Mouse (Mus musculus) lung, embryonic 15.5 days (tissue): ENCODE results near the gene Mga. TPM values are rescaled to one million over a fixed set of nuclear protein-coding genes. Genes with fewer than 3 reads are reported as not detected.

Experiments used
- ATAC-seq: fragments of 200-750 bp; cut with Nextera tagmentation; 2 replicates; pipeline ENCODE4 v1.8.0; 2017; ENCODE audit warnings: moderate number of reproducible peaks, borderline replicate concordance; ENCODE audit not compliant: low FRiP score, low TSS enrichment; ENCODE audit errors: extremely low read depth
- H3K27ac ChIP-seq: fragments of 300-500 bp; sonication (generic); 2 replicates; pipeline ENCODE4 v1.5.1; 2015; ENCODE audit warnings: moderate library complexity, mild to moderate bottlenecking, inconsistent platforms
- H3K27me3 ChIP-seq: fragments of 300-500 bp; sonication (generic); 2 replicates; pipeline ENCODE4 v1.6.1; 2015; ENCODE audit warnings: inconsistent platforms
- H3K36me3 ChIP-seq: fragments of 300-500 bp; sonication (generic); 2 replicates; pipeline ENCODE4 v1.6.1; 2015; ENCODE audit warnings: inconsistent platforms
- H3K4me1 ChIP-seq: fragments of 300-500 bp; sonication (generic); 2 replicates; pipeline ENCODE4 v1.6.1; 2015; ENCODE audit warnings: inconsistent platforms
- H3K4me2 ChIP-seq: fragments of 300-500 bp; sonication (generic); 2 replicates; pipeline ENCODE4 v1.6.1; 2015; ENCODE audit warnings: inconsistent platforms, mild to moderate bottlenecking, moderate library complexity
- H3K4me3 ChIP-seq: fragments of 300-500 bp; sonication (generic); 2 replicates; pipeline ENCODE4 v1.5.1; 2015; ENCODE audit warnings: mild to moderate bottlenecking, inconsistent platforms
- H3K9ac ChIP-seq: fragments of 300-500 bp; sonication (generic); 2 replicates; pipeline ENCODE4 v1.6.1; 2015; ENCODE audit warnings: inconsistent platforms
- H3K9me3 ChIP-seq: fragments of 300-500 bp; sonication (generic); 2 replicates; pipeline ENCODE4 v1.6.1; 2016; ENCODE audit warnings: inconsistent platforms
- WGBS: fragments of 180-500 bp; shearing (Covaris S2); methylation state at CpG from one replicate; pipeline ENCODE4 v1.1.7; 2015; 5-methylcytosine and 5-hydroxymethylcytosine counted together
- polyA plus RNA-seq: library from polyadenylated mRNA; unstranded; fragments of >200 nt; fragmentation: Nextera tagmentation; extraction: Ambion mirVana; gene quantifications from 2 replicates; pipeline ENCODE4 v1.2.1, GENCODE M21; 2015

The Mga gene
- polyA plus RNA-seq, 1 experiment from 2014 or later: 27.5 TPM

DNA sequence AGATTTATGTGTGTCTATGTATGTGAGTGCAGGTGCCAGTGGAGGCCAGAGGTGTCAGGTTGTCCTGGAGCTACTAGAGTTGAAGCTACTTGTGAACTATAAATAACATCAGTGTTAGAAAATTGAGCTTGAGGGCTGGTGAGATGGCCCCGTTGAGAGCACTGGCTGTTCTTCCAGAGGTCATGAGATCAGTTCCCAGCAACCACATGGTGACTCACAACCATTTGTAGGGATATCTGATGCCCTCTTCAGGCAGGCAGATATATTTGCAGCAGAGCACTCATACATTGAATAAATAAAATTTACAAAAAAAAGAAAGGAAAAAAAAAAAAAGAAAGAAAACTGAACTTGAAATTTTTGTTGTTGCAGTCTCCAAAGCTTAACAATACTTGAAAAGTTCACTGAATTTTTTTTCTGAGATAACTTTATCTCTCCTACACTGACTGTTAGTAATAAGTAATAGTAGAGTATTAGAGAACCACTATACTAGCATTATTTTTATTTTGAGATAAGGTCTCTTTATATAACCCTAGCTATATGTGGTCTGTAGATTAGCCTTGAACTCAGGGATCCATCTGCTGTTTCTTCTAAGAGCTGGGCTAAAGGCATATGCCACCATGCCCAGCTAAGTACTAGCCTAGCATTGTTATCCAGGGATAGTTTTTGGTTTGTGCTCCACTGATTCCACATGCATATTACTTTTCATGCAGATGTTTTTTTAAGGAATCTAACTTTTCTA lies 20.8 kb downstream of the Mga start:
- no peaks in the 10 kb centered on the region for H3K4me1 ChIP-seq
- no peak overlapping the region for H3K4me2 ChIP-seq
- ATAC-seq: no peak
- peaks cover 31% of the 10 kb centered on the region for H3K36me3 ChIP-seq
- H3K27ac ChIP-seq: no peak overlapping the region
- no peak overlapping the region for H3K9ac ChIP-seq
- H3K4me3 ChIP-seq: no peak overlapping the region
- H3K9me3 ChIP-seq: no peaks in the 10 kb centered on the region
- no peaks in the 10 kb centered on the region for H3K27me3 ChIP-seq
- WGBS: 69% methylated on average over 1 of the region's 1 CpGs

DNA sequence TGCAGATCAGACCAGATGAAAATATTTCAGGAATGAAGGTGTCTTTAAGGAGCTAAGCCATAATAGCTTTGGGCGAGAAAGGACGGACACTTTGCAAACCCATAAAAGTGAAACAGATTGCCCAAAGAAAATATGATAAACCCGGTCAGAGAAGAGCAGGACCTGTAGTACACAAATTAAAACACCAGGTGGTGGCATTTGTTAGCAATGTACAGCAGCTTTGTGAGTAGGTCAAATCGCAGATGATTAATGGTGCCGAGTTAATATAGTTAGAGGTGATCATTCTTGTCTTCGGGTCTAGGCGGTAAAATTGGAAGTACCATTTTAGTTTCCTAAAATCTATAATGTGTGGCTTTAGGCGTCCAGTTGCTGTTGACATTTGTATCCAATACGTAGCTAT lies 73.5 kb downstream of the Mga start:
- no peak for ATAC-seq
- no peak overlapping the region for H3K4me2 ChIP-seq
- no peak overlapping the region for H3K4me3 ChIP-seq
- H3K27ac ChIP-seq: no peak overlapping the region
- H3K9me3 ChIP-seq: no peaks in the 10 kb centered on the region
- WGBS: 43% methylated on average over 9 of the region's 9 CpGs
- peaks cover 24% of the 10 kb centered on the region for H3K4me1 ChIP-seq
- no peak overlapping the region for H3K9ac ChIP-seq
- 0 out of 2 replicates have a peak, but pooled peaks cover 10% of the 10 kb centered on the region for H3K36me3 ChIP-seq
- no peaks in the 10 kb centered on the region for H3K27me3 ChIP-seq

DNA sequence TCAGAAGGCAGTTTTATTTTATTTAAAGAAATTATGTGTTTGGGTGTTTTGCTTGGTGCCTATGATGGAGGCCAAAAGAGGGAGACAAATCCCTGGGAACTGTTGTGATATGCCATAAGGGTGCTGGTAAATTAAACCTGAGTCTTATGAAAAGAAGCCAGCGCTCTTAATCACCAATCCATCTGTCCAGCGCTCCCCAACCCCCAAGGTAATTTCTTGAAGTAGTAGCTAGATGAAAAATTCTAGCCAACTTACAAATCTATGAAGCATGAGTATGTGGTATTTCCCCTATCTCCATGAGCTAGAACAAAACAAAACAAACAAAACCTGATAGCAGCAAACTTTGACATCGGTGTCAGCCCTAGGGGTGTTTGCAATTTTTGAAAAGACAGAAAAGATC lies 74.3 kb downstream of the Mga start:
- peak overlapping the region; percentile 60 for H3K4me2 ChIP-seq

GRCm38 (mm10) chr2:119971837-119972536 lies 75.0 kb downstream of the Mga start:
- 0 out of 2 replicates have a peak, but pooled peaks cover 3% of the 10 kb centered on the region for H3K36me3 ChIP-seq
- WGBS: under 1% methylated on average over 32 of the region's 32 CpGs
- peak overlapping the region; percentile 62 for H3K27ac ChIP-seq
- peaks cover 24% of the 10 kb centered on the region for H3K4me1 ChIP-seq
- H3K9ac ChIP-seq: peak overlapping the region; percentile 74
- H3K4me3 ChIP-seq: peak overlapping the region; percentile 76
- peak; percentile 99 for ATAC-seq
- H3K4me2 ChIP-seq: peak overlapping the region; percentile 60
- no peaks in the 10 kb centered on the region for H3K27me3 ChIP-seq
- H3K9me3 ChIP-seq: no peaks in the 10 kb centered on the region

More for the DNA sequence above, 74.3 kb downstream of the Mga start:
- Histone ChIP-seq H3K4me1 (peaks cover 24% of the 10 kb centered on the region), H3K36me3 (0 out of 2 replicates have a peak, but pooled peaks cover 8% of the 10 kb centered on the region), H3K9me3 (no peaks in the 10 kb centered on the region), H3K4me3 (no peak overlapping the region), H3K27ac (peak overlapping the region; percentile 48), H3K9ac (no peak overlapping the region), H3K27me3 (no peaks in the 10 kb centered on the region)
- WGBS: 77% methylated on average over 3 of the region's 3 CpGs
- ATAC-seq: no peak

DNA sequence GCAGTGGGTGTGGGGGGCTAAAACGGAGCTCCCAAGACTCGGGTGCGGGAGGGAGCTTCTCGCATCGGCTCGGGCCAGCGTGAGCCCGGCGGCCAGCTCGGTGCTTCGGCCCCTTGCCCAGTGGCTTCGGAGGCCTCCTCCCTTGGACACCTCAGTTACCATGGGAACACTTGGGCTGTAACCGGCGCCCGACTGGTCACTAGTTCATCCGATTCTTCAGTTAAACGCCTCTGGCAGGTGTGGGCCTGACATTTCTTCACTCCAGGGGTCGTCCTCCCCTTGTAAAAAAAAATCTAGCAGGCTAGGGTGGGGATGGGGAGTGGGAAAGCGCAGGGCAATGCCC lies 75.5 kb downstream of the Mga start, which contains the start of gene Mapkbp1:
Gene Mapkbp1, plus strand, starts transcription at position 163 of the 343 bp plus-strand sequence.
- Histone ChIP-seq H3K9ac (peak within 1 kb of the TSS; percentile 74), H3K27me3 (no peaks in the 10 kb centered on the region), H3K36me3 (0 out of 2 replicates have a peak, but pooled peaks cover 3% of the 10 kb centered on the region), H3K4me2 (peak within 1 kb of the TSS; percentile 60), H3K4me1 (peaks cover 24% of the 10 kb centered on the region), H3K9me3 (no peaks in the 10 kb centered on the region), H3K4me3 (peak within 1 kb of the TSS; percentile 76), H3K27ac (peak within 1 kb of the TSS; percentile 62)
- peak; percentile 79 for ATAC-seq
- 0% methylated on average over 19 of the region's 19 CpGs for WGBS

DNA sequence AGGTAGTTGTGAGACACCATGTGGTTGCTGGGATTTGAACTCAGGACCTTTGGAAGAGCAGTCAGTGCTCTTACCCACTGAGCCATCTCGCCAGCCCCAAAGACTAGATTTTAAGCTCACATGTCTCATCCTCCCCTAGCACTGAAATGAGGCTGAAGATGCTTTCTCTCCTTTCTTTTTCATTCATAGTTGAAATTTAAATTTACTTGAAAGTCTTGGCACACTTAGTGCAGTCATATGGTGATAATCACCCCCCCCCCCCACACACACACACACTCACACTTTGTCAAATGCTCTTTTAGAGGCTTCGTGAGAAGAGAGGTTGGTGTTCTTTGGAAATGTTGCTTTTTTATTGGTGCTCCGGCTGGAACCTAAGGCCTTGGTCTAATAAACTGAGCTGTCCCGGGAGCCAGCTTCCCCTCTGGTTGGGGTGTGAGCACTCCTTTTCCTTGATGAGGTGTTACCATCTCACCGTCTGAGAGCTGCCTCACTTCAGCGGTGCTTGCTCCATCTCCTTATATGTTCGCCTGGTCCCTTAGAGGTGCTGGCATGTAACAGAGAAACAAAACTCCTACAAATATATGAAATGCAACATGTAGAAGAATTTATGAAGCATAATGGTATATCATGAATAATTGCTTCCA lies 83.4 kb downstream of the Mga start:
- no peak overlapping the region for H3K4me2 ChIP-seq
- no peaks in the 10 kb centered on the region for H3K27me3 ChIP-seq
- ATAC-seq: no peak

DNA sequence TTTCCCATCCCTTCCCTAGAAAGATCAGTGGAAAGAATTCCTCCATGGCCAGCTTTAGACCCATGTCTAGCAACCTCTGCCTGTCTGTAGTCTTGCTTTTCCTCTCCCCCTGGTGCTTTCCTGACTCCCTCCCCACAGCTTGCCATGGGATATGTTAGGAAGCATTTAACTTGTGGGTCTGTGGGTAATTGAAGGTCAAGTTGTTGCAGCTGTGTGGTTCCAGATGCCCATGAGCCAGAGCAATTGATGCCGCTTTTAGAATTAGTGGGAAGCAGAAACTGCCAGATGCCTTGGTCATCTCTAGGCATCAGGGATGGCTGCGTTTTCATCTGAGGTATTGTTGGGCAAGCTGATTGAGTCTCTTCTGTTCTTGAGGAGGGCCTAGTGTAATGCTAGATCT lies 84.6 kb downstream of the Mga start:
- H3K4me1 ChIP-seq: no peaks in the 10 kb centered on the region
- 88% methylated on average over 2 of the region's 2 CpGs for WGBS
- ATAC-seq: no peak
- no peak overlapping the region for H3K4me2 ChIP-seq
- H3K36me3 ChIP-seq: no peaks in the 10 kb centered on the region; the same call in 1 of the 2 replicates
- no peaks in the 10 kb centered on the region for H3K27me3 ChIP-seq
- no peak overlapping the region for H3K27ac ChIP-seq
- no peaks in the 10 kb centered on the region for H3K9me3 ChIP-seq
- H3K4me3 ChIP-seq: no peak overlapping the region
- no peak overlapping the region for H3K9ac ChIP-seq

More for the DNA sequence above, 83.4 kb downstream of the Mga start:
- no peak overlapping the region for H3K27ac ChIP-seq
- no peak overlapping the region for H3K9ac ChIP-seq
- H3K36me3 ChIP-seq: no peaks in the 10 kb centered on the region; the same call in 1 of the 2 replicates
- no peaks in the 10 kb centered on the region for H3K9me3 ChIP-seq
- WGBS: 69% methylated on average over 7 of the region's 7 CpGs
- no peaks in the 10 kb centered on the region for H3K4me1 ChIP-seq
- no peak overlapping the region for H3K4me3 ChIP-seq

DNA sequence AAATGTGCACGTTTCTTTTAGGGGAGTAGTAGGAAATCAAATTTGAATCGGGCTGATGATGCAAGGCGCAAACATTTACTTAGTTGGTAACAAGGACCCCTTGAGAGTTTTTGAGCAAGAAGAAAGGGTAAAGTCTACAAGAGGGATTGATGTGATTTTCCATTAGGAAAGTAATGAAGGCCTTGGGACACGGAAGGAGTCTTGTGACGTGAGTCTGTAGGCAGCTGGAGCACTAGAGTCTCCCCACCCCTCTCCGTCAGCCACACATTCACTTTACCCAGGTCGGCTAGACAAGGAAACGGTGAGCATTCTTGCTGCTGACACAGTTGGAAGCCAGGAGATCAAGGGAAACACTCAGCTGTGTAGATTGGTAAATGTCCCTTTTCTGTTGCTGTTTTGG lies 88.8 kb downstream of the Mga start:
- Histone ChIP-seq H3K27ac (peak overlapping the region; percentile 51), H3K9ac (no peak overlapping the region), H3K4me3 (no peak overlapping the region), H3K9me3 (no peaks in the 10 kb centered on the region), H3K36me3 (no peaks in the 10 kb centered on the region; the same call in 1 of the 2 replicates), H3K27me3 (no peaks in the 10 kb centered on the region), H3K4me1 (no peaks in the 10 kb centered on the region), H3K4me2 (no peak overlapping the region)
- peak; percentile 67 for ATAC-seq
- WGBS: 49% methylated on average over 8 of the region's 8 CpGs

- no peaks in the 10 kb centered on the region; the same call in 1 of the 2 replicates for H3K36me3 ChIP-seq
- no peak overlapping the region for H3K4me3 ChIP-seq
- no peak overlapping the region for H3K9ac ChIP-seq
- ATAC-seq: no peak
- no peaks in the 10 kb centered on the region for H3K9me3 ChIP-seq
- H3K4me2 ChIP-seq: no peak overlapping the region
- peak overlapping the region; percentile 51 for H3K27ac ChIP-seq
- 60% methylated on average over 6 of the region's 6 CpGs for WGBS
- H3K27me3 ChIP-seq: no peaks in the 10 kb centered on the region
- no peaks in the 10 kb centered on the region for H3K4me1 ChIP-seq
Observed at GRCm38 (mm10) chr2:119986369-119986768, 89.3 kb downstream of the Mga start.

DNA sequence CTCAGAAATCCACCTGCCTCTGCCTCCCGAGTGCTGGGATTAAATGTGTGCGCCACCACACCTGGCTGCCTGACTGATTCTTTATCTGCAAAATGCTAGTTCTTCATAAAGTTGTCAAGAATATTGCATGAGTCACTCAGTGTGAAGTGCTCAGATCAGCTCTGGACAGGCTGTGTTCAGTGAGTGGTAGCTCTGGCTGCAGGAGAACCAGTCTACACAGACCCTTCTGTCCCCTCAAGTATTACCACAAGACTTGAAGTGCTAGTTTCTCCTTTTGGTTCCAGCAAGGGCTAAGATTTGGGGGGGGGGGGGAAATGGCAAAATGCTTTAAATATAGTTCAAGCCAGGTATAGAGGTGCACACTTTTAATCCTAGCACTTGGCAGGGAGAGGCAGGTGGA lies 90.4 kb downstream of the Mga start:
- H3K27ac ChIP-seq: no peak overlapping the region
- H3K36me3 ChIP-seq: no peaks in the 10 kb centered on the region; the same call in 1 of the 2 replicates
- ATAC-seq: no peak
- no peaks in the 10 kb centered on the region for H3K9me3 ChIP-seq
- no peak overlapping the region for H3K4me3 ChIP-seq
- WGBS: 92% methylated on average over 2 of the region's 2 CpGs
- H3K4me2 ChIP-seq: no peak overlapping the region
- H3K9ac ChIP-seq: no peak overlapping the region
- H3K27me3 ChIP-seq: no peaks in the 10 kb centered on the region
- H3K4me1 ChIP-seq: no peaks in the 10 kb centered on the region

GRCm38 (mm10) chr2:119988952-119989351 lies 91.9 kb downstream of the Mga start:
- 83% methylated on average over 4 of the region's 4 CpGs for WGBS
- Histone ChIP-seq H3K9ac (no peak overlapping the region), H3K27me3 (no peaks in the 10 kb centered on the region), H3K4me1 (no peaks in the 10 kb centered on the region), H3K27ac (no peak overlapping the region), H3K4me2 (no peak overlapping the region), H3K36me3 (no peaks in the 10 kb centered on the region; the same call in 1 of the 2 replicates), H3K9me3 (no peaks in the 10 kb centered on the region), H3K4me3 (no peak overlapping the region)
- ATAC-seq: no peak
